Mouse (Mus musculus) kidney, embryonic 14.5 days (tissue): ENCODE measurements at regions not wholly inside any gene's neighbourhood (a gene's known extent, or its start where the extent isn't known, plus 50 kb on each side); places are given as distances from the start of the nearest gene placed in this dataset.
"Not testable (repeated sequence)": the region's sequence is repeated elsewhere in the genome, so short reads cannot be mapped to it uniquely, and the experiment has no call there.

Source experiments
- ATAC-seq: fragments of 200-750 bp; cut with Nextera tagmentation; 2 replicates; pipeline ENCODE4 v1.8.0; 2017; ENCODE audit warnings: moderate number of reproducible peaks, mild to moderate bottlenecking, moderate TSS enrichment, moderate library complexity; ENCODE audit not compliant: low FRiP score, low TSS enrichment
- H3K27ac ChIP-seq: fragments of 300-500 bp; sonication (generic); 2 replicates; pipeline ENCODE4 v1.5.1; 2014; ENCODE audit warnings: low read depth, mild to moderate bottlenecking, low read length, moderate library complexity, mixed read lengths
- H3K27me3 ChIP-seq: fragments of 300-500 bp; sonication (generic); 2 replicates; pipeline ENCODE4 v1.6.1; 2014; ENCODE audit warnings: mild to moderate bottlenecking, low read length; ENCODE audit not compliant: control insufficient read depth, insufficient read depth
- H3K36me3 ChIP-seq: fragments of 300-500 bp; sonication (generic); 2 replicates; pipeline ENCODE4 v1.6.1; 2014; ENCODE audit warnings: low read length, mixed read lengths; ENCODE audit not compliant: control insufficient read depth, insufficient read depth
- H3K4me1 ChIP-seq: fragments of 300-500 bp; sonication (generic); 2 replicates; pipeline ENCODE4 v1.6.1; 2014; ENCODE audit warnings: low read length, mixed read lengths; ENCODE audit not compliant: control insufficient read depth, insufficient read depth
- H3K4me2 ChIP-seq: fragments of 300-500 bp; sonication (generic); replicated peaks from 2 replicates; pipeline ENCODE4 v1.6.1; 2014; ENCODE audit warnings: low read depth, mild to moderate bottlenecking, low read length
- H3K4me3 ChIP-seq: fragments of 300-500 bp; sonication (generic); 2 replicates; pipeline ENCODE4 v1.5.1; 2014; ENCODE audit warnings: mild to moderate bottlenecking, low read length
- H3K9ac ChIP-seq: fragments of 300-500 bp; sonication (generic); 2 replicates; pipeline ENCODE4 v1.6.1; 2014; ENCODE audit warnings: low read depth, mild to moderate bottlenecking, low read length, moderate library complexity
- H3K9me3 ChIP-seq: fragments of 300-500 bp; sonication (generic); 2 replicates; pipeline ENCODE4 v1.6.1; 2016; ENCODE audit warnings: low read length; ENCODE audit not compliant: control insufficient read depth
- WGBS: fragments of 180-500 bp; shearing (Covaris S2); extraction: QIAGEN DNeasy Blood & Tissue Kit; methylation state at CpG from one replicate; pipeline ENCODE4 v1.1.7; 2014; 5-methylcytosine and 5-hydroxymethylcytosine counted together

DNA sequence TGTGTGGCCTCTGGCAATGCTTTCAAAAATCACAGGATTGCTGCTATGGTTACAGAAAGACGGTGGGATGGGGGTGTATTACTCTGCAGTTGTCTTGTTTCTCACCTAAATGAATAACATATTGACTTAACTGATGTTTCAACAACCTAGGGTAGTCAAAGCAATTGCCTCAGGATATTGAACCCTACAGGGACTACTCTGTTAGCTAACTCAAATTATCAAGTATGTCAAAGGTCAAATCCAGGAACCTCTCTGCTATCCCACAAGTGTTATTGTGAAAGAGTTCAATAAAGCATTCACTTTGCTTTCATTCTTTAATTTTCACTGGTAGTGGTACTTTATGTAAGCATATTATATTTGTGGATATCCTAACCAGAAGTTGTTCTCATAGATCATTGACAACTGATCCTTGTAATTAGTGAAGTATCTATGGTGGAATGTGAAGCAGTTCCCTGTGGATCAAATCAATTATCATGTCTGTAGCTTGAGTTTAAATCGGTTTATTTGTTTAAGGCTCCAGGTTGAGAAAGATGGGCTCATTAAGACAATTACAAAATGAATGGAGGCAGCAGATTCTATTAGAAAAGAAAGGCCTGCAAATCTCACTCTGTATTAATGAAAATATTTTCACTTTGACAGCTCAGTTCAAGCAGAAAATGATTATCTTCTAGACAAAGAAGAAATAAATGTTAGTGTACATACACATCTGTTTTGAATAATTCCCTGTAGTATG is 259.4 kb upstream of the Gje1 start:
- H3K4me1 ChIP-seq = no peaks in the 10 kb centered on the region
- 69% methylated on average over 2 of the region's 2 CpGs for WGBS
- no peak for ATAC-seq

GRCm38 (mm10) chr10:14969726-14970125 is 251.7 kb upstream of the Gje1 start:
- H3K4me2 ChIP-seq = no peak overlapping the region
- no peak for ATAC-seq
- no peak overlapping the region for H3K4me3 ChIP-seq
- H3K27me3 ChIP-seq = no peaks in the 10 kb centered on the region
- no peak overlapping the region for H3K27ac ChIP-seq
- no peaks in the 10 kb centered on the region for H3K9me3 ChIP-seq
- H3K9ac ChIP-seq = no peak overlapping the region
- no peaks in the 10 kb centered on the region for H3K36me3 ChIP-seq
- no peaks in the 10 kb centered on the region for H3K4me1 ChIP-seq

More for the DNA sequence above, 259.4 kb upstream of the Gje1 start:
- Histone ChIP-seq H3K27ac (no peak overlapping the region), H3K4me2 (no peak overlapping the region), H3K4me3 (no peak overlapping the region), H3K27me3 (no peaks in the 10 kb centered on the region), H3K9me3 (no peaks in the 10 kb centered on the region), H3K9ac (no peak overlapping the region), H3K36me3 (no peaks in the 10 kb centered on the region)

- no peaks in the 10 kb centered on the region for H3K4me1 ChIP-seq
- H3K9ac ChIP-seq = no peak overlapping the region
- WGBS = 65% methylated on average over 1 of the region's 1 CpGs
- H3K36me3 ChIP-seq = no peaks in the 10 kb centered on the region
- H3K9me3 ChIP-seq = no peaks in the 10 kb centered on the region
- H3K4me2 ChIP-seq = no peak overlapping the region
- H3K4me3 ChIP-seq = no peak overlapping the region
- no peak overlapping the region for H3K27ac ChIP-seq
- ATAC-seq = no peak
- no peaks in the 10 kb centered on the region for H3K27me3 ChIP-seq
These were observed 249.6 kb upstream of the Gje1 start for GRCm38 (mm10) chr10:14967645-14968044.

DNA sequence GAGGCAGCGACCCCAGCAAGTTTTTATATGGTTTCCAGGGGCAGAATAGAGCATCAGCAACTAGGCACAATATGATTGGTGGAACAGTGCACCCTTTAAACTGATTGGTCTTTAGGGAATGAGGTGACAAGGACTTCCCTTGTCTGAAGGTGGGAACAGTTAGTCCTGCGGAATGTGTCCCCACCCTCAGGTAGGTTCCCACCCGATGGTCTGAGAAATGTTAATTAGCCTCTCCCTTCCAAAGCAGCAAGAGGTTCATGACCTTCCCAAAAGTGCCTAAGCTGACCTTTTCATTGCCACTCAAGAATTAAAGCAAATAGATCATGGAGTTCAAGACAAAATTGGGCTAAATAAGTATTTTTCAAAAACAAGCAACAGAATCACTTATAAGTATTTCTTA is 248.8 kb upstream of the Gje1 start:
- 73% methylated on average over 3 of the region's 3 CpGs for WGBS
- not testable (repeated sequence) for ATAC-seq, H3K4me3 ChIP-seq

GRCm38 (mm10) chr10:14952899-14953478 is 235.0 kb upstream of the Gje1 start:
- no peaks in the 10 kb centered on the region for H3K4me1 ChIP-seq
- H3K4me2 ChIP-seq = no peak overlapping the region
- no peaks in the 10 kb centered on the region for H3K27me3 ChIP-seq
- no peak for ATAC-seq
- no peak overlapping the region for H3K9ac ChIP-seq
- no peak overlapping the region for H3K27ac ChIP-seq
- H3K4me3 ChIP-seq = no peak overlapping the region
- no peaks in the 10 kb centered on the region for H3K36me3 ChIP-seq
- no peaks in the 10 kb centered on the region for H3K9me3 ChIP-seq
- 56% methylated on average over 1 of the region's 1 CpGs for WGBS

More for the DNA sequence above, 248.8 kb upstream of the Gje1 start:
- not testable (repeated sequence) for H3K36me3 ChIP-seq, H3K4me1 ChIP-seq, H3K9ac ChIP-seq, H3K27me3 ChIP-seq, H3K4me2 ChIP-seq, H3K27ac ChIP-seq, H3K9me3 ChIP-seq

DNA sequence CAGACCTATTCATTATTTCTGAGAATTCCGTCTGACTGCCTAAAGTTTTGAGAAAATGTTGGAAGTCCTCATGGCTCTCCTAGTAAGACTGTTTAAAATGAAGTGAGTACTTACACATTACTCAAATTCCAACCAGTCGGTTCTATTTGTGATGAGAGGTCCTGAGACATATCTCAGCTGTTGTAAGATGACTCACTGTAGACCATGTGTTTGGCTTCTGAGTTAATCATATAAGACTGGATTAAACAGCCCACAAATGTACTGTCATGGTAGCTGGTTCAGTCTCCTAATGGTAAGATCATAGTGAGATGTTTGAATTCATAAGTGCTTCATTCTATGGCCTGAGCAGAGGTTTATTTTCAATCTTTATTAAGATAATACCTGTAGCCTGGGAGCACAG is 223.9 kb upstream of the Gje1 start:
- Histone ChIP-seq H3K27ac (no peak overlapping the region), H3K4me3 (no peak overlapping the region), H3K9ac (no peak overlapping the region), H3K4me2 (no peak overlapping the region), H3K36me3 (no peaks in the 10 kb centered on the region), H3K27me3 (no peaks in the 10 kb centered on the region), H3K4me1 (no peaks in the 10 kb centered on the region), H3K9me3 (no peaks in the 10 kb centered on the region)
- 58% methylated on average over 2 of the region's 2 CpGs for WGBS
- no peak for ATAC-seq
